Mouse (Mus musculus) intestine, embryonic 16.5 days (tissue): ENCODE measurements around the gene Ephb2. TPM values are rescaled to one million over a fixed set of nuclear protein-coding genes. Genes with fewer than 3 reads are reported as not detected.
A peak's percentile ranks its signal among the peaks of the same experiment; 100 is the strongest.

Source experiments
- ATAC-seq: fragments of 200-750 bp; cut with Nextera tagmentation; 2 replicates; pipeline ENCODE4 v1.8.0; 2017; ENCODE audit warnings: moderate TSS enrichment, moderate library complexity
- H3K27ac ChIP-seq: fragments of 300-500 bp; sonication (generic); 2 replicates; pipeline ENCODE4 v1.5.1; 2014; ENCODE audit warnings: mild to moderate bottlenecking, low read length
- H3K27me3 ChIP-seq: fragments of 300-500 bp; sonication (generic); replicated peaks from 2 replicates; pipeline ENCODE4 v1.6.1; 2014; ENCODE audit warnings: low read length, control low read depth, mixed read lengths; ENCODE audit not compliant: control insufficient read depth, insufficient read depth
- H3K36me3 ChIP-seq: fragments of 300-500 bp; sonication (generic); 2 replicates; pipeline ENCODE4 v1.6.1; 2014; ENCODE audit warnings: low read length, control low read depth; ENCODE audit not compliant: control insufficient read depth, insufficient read depth
- H3K4me1 ChIP-seq: fragments of 300-500 bp; sonication (generic); 2 replicates; pipeline ENCODE4 v1.6.1; 2014; ENCODE audit warnings: low read length, control low read depth, mixed read lengths; ENCODE audit not compliant: control insufficient read depth, insufficient read depth
- H3K4me2 ChIP-seq: fragments of 300-500 bp; sonication (generic); 2 replicates; pipeline ENCODE4 v1.6.1; 2014; ENCODE audit warnings: low read depth, low read length, control low read depth
- H3K4me3 ChIP-seq: fragments of 300-500 bp; sonication (generic); 2 replicates; pipeline ENCODE4 v1.5.1; 2014; ENCODE audit warnings: mild to moderate bottlenecking, low read length
- H3K9ac ChIP-seq: fragments of 300-500 bp; sonication (generic); 2 replicates; pipeline ENCODE4 v1.6.1; 2014; ENCODE audit warnings: low read depth, low read length
- H3K9me3 ChIP-seq: fragments of 300-500 bp; sonication (generic); 2 replicates; pipeline ENCODE4 v1.6.1; 2016; ENCODE audit warnings: low read length, control low read depth; ENCODE audit not compliant: control insufficient read depth
- WGBS: fragments of 180-500 bp; shearing (Covaris S2); extraction: QIAGEN DNeasy Blood & Tissue Kit; methylation state at CpG from one replicate; pipeline ENCODE4 v1.1.7; 2014; 5-methylcytosine and 5-hydroxymethylcytosine counted together
- polyA plus RNA-seq: library from polyadenylated mRNA; unstranded; fragments of >200 nt; fragmentation: Nextera tagmentation; extraction: Ambion mirVana; gene quantifications from 2 replicates; pipeline ENCODE4 v1.2.1, GENCODE M21; 2015

Gene Ephb2
- polyA plus RNA-seq, 1 experiment from 2014 or later = 3.5 TPM

- Histone ChIP-seq H3K36me3 (no peaks in the 10 kb centered on the region), H3K9ac (no peak overlapping the region), H3K4me2 (no peak overlapping the region), H3K27ac (no peak overlapping the region), H3K4me3 (no peak overlapping the region), H3K4me1 (peaks cover 5% of the 10 kb centered on the region; the same call in 1 of the 2 replicates), H3K27me3 (no peaks in the 10 kb centered on the region), H3K9me3 (no peaks in the 10 kb centered on the region)
- 59% methylated on average over 8 of the region's 8 CpGs for WGBS
- ATAC-seq = no peak
These were observed 156.6 kb downstream of the Ephb2 start for GRCm38 (mm10) chr4:136679221-136679620.

GRCm38 (mm10) chr4:136678480-136678879 is 157.3 kb downstream of the Ephb2 start:
- H3K4me2 ChIP-seq = no peak overlapping the region
- WGBS = 2% methylated on average over 3 of the region's 3 CpGs
- no peak overlapping the region for H3K9ac ChIP-seq
- no peak overlapping the region for H3K27ac ChIP-seq
- 0 out of 2 replicates have a peak, but pooled peaks cover 3% of the 10 kb centered on the region for H3K36me3 ChIP-seq
- H3K4me1 ChIP-seq = peaks cover 5% of the 10 kb centered on the region; the same call in 1 of the 2 replicates
- H3K9me3 ChIP-seq = no peaks in the 10 kb centered on the region
- H3K4me3 ChIP-seq = no peak overlapping the region
- no peak for ATAC-seq
- no peaks in the 10 kb centered on the region for H3K27me3 ChIP-seq

- no peaks in the 10 kb centered on the region for H3K9me3 ChIP-seq
- peaks cover 5% of the 10 kb centered on the region; the same call in 1 of the 2 replicates for H3K4me1 ChIP-seq
- peak; percentile 61; the same call in 1 of the 2 replicates for ATAC-seq
- 0 out of 2 replicates have a peak, but pooled peaks cover 5% of the 10 kb centered on the region for H3K36me3 ChIP-seq
- H3K4me2 ChIP-seq = no peak overlapping the region
- no peak overlapping the region for H3K9ac ChIP-seq
- WGBS = 84% methylated on average over 9 of the region's 9 CpGs
- no peak overlapping the region for H3K4me3 ChIP-seq
- no peak overlapping the region for H3K27ac ChIP-seq
- no peaks in the 10 kb centered on the region for H3K27me3 ChIP-seq
These were observed 160.3 kb downstream of the Ephb2 start for GRCm38 (mm10) chr4:136675439-136675838.

GRCm38 (mm10) chr4:136672335-136673090 is 163.3 kb downstream of the Ephb2 start:
- Histone ChIP-seq H3K4me3 (no peak overlapping the region), H3K9ac (no peak overlapping the region), H3K36me3 (0 out of 2 replicates have a peak, but pooled peaks cover 5% of the 10 kb centered on the region), H3K9me3 (no peaks in the 10 kb centered on the region), H3K27me3 (no peaks in the 10 kb centered on the region), H3K4me2 (no peak overlapping the region), H3K4me1 (0 out of 2 replicates have a peak, but pooled peaks cover 2% of the 10 kb centered on the region), H3K27ac (no peak overlapping the region)
- 86% methylated on average over 19 of the region's 19 CpGs for WGBS
- ATAC-seq = no peak

GRCm38 (mm10) chr4:136667757-136668156 is 168.0 kb downstream of the Ephb2 start:
- WGBS = 70% methylated on average over 10 of the region's 10 CpGs
- Histone ChIP-seq H3K27me3 (no peaks in the 10 kb centered on the region), H3K4me3 (no peak overlapping the region), H3K4me1 (no peaks in the 10 kb centered on the region), H3K9me3 (no peaks in the 10 kb centered on the region), H3K36me3 (0 out of 2 replicates have a peak, but pooled peaks cover 2% of the 10 kb centered on the region), H3K27ac (no peak overlapping the region), H3K9ac (no peak overlapping the region), H3K4me2 (no peak overlapping the region)
- no peak for ATAC-seq

- H3K36me3 ChIP-seq = no peaks in the 10 kb centered on the region
- no peaks in the 10 kb centered on the region for H3K4me1 ChIP-seq
- WGBS = 63% methylated on average over 4 of the region's 4 CpGs
- H3K9ac ChIP-seq = no peak overlapping the region
- H3K27me3 ChIP-seq = no peaks in the 10 kb centered on the region
- no peak overlapping the region for H3K4me2 ChIP-seq
- no peaks in the 10 kb centered on the region for H3K9me3 ChIP-seq
- H3K27ac ChIP-seq = no peak overlapping the region
- ATAC-seq = no peak
- no peak overlapping the region for H3K4me3 ChIP-seq
These were observed 169.8 kb downstream of the Ephb2 start for GRCm38 (mm10) chr4:136666002-136666401.

GRCm38 (mm10) chr4:136665068-136665467 is 170.7 kb downstream of the Ephb2 start:
- H3K9ac ChIP-seq = no peak overlapping the region
- H3K4me1 ChIP-seq = no peaks in the 10 kb centered on the region
- H3K4me3 ChIP-seq = no peak overlapping the region
- no peak overlapping the region for H3K4me2 ChIP-seq
- WGBS = 67% methylated on average over 9 of the region's 9 CpGs
- ATAC-seq = no peak
- no peaks in the 10 kb centered on the region for H3K9me3 ChIP-seq
- peaks cover 3% of the 10 kb centered on the region; the same call in 1 of the 2 replicates for H3K36me3 ChIP-seq
- no peak overlapping the region for H3K27ac ChIP-seq
- H3K27me3 ChIP-seq = no peaks in the 10 kb centered on the region

- no peak for ATAC-seq
- H3K4me1 ChIP-seq = no peaks in the 10 kb centered on the region
- no peak overlapping the region for H3K9ac ChIP-seq
- H3K36me3 ChIP-seq = peaks cover 11% of the 10 kb centered on the region; the same call in 1 of the 2 replicates
- H3K4me2 ChIP-seq = no peak overlapping the region
- H3K27me3 ChIP-seq = no peaks in the 10 kb centered on the region
- no peak overlapping the region for H3K4me3 ChIP-seq
- H3K9me3 ChIP-seq = no peaks in the 10 kb centered on the region
- 69% methylated on average over 3 of the region's 3 CpGs for WGBS
- no peak overlapping the region for H3K27ac ChIP-seq
These were observed 177.9 kb downstream of the Ephb2 start for GRCm38 (mm10) chr4:136657914-136658313.

- no peak overlapping the region for H3K4me2 ChIP-seq
- no peaks in the 10 kb centered on the region for H3K27me3 ChIP-seq
- 79% methylated on average over 10 of the region's 10 CpGs for WGBS
- H3K27ac ChIP-seq = no peak overlapping the region
- peaks cover 7% of the 10 kb centered on the region; the same call in 1 of the 2 replicates for H3K36me3 ChIP-seq
- no peak overlapping the region for H3K4me3 ChIP-seq
- no peak for ATAC-seq
- H3K9me3 ChIP-seq = no peaks in the 10 kb centered on the region
- no peak overlapping the region for H3K9ac ChIP-seq
- peaks cover 10% of the 10 kb centered on the region for H3K4me1 ChIP-seq
These were observed 182.0 kb downstream of the Ephb2 start for GRCm38 (mm10) chr4:136653692-136654234.
